Mouse (Mus musculus) intestine, postnatal 0 days (tissue): ENCODE measurements around the gene Lrrc4c. TPM values are rescaled to one million over a fixed set of nuclear protein-coding genes. Genes with fewer than 3 reads are reported as not detected.

ENCODE experiments used
- ATAC-seq: fragments of 200-750 bp; cut with Nextera tagmentation; 2 replicates; pipeline ENCODE4 v1.8.0; 2017; ENCODE audit warnings: mild to moderate bottlenecking, moderate TSS enrichment, moderate library complexity
- H3K27ac ChIP-seq: fragments of 300-500 bp; sonication (generic); 2 replicates; pipeline ENCODE4 v1.5.1; 2014; ENCODE audit warnings: mild to moderate bottlenecking, low read depth, low read length, moderate library complexity
- H3K27me3 ChIP-seq: fragments of 300-500 bp; sonication (generic); replicated peaks from 2 replicates; pipeline ENCODE4 v1.6.1; 2014; ENCODE audit warnings: low read length, mixed read lengths; ENCODE audit not compliant: control insufficient read depth, insufficient read depth
- H3K36me3 ChIP-seq: fragments of 300-500 bp; sonication (generic); 2 replicates; pipeline ENCODE4 v1.6.1; 2014; ENCODE audit warnings: mild to moderate bottlenecking, moderate library complexity; ENCODE audit not compliant: control insufficient read depth, insufficient read depth
- H3K4me1 ChIP-seq: fragments of 300-500 bp; sonication (generic); replicated peaks from 2 replicates; pipeline ENCODE4 v1.6.1; 2014; ENCODE audit warnings: antibody characterized with exemption, low read length, mixed read lengths; ENCODE audit not compliant: control insufficient read depth, insufficient read depth
- H3K4me2 ChIP-seq: fragments of 300-500 bp; sonication (generic); replicated peaks from 2 replicates; pipeline ENCODE4 v1.6.1; 2014; ENCODE audit warnings: low read depth, mild to moderate bottlenecking, moderate library complexity
- H3K4me3 ChIP-seq: fragments of 300-500 bp; sonication (generic); 2 replicates; pipeline ENCODE4 v1.5.1; 2014; ENCODE audit warnings: low read depth, low read length
- H3K9ac ChIP-seq: fragments of 300-500 bp; sonication (generic); 2 replicates; pipeline ENCODE4 v1.6.1; 2014; ENCODE audit warnings: mild to moderate bottlenecking, low read depth, low read length
- H3K9me3 ChIP-seq: fragments of 300-500 bp; sonication (generic); 2 replicates; pipeline ENCODE4 v1.6.1; 2016; ENCODE audit warnings: mixed run types; ENCODE audit not compliant: control insufficient read depth
- CTCF ChIP-seq: sonication (generic); IDR thresholded peaks from 2 replicates; pipeline ENCODE4 v1.5.1; 2016; ENCODE audit warnings: low read depth, mild to moderate bottlenecking, control low read depth, antibody characterized with exemption, moderate library complexity
- WGBS: fragments of 180-500 bp; shearing (Covaris S2); extraction: QIAGEN DNeasy Blood & Tissue Kit; methylation state at CpG from one replicate; pipeline ENCODE4 v1.1.7; 2014; 5-methylcytosine and 5-hydroxymethylcytosine counted together
- polyA plus RNA-seq: library from polyadenylated mRNA; unstranded; fragments of >200 nt; fragmentation: Nextera tagmentation; extraction: Ambion mirVana; gene quantifications from 2 replicates; pipeline ENCODE4 v1.2.1, GENCODE M21; 2015

The Lrrc4c gene
- polyA plus RNA-seq, 1 experiment from 2014 or later, result 1.2 TPM

DNA sequence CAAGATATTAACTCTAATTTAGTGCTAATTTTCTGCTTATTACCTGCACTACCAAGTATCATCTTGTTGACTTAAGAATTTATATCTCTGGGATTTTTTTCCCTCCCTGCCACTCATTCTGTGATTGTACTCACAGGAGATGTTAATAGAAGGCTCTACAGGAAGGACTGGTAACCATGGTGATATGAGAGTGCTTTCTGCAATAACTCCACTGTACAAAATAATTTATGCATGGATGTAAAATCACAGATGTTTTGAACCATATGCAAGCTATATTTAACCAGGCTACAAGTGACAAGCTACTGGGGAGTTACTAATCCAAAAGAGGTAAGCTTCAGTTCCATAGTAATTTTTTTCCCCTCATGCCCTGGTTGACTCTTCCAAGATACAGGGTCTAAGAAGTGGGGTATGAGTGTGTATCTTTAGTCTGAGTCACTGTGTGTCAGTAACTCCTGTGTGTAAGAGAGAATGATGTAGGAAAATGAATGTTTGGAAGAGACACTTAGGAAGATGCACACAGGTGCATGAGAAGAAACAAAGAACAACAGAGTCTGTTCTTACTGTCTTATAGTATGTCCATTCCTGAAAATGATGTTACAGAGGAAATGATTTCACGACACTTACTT, 83.3 kb downstream of the Lrrc4c start:
- Histone ChIP-seq H3K4me2 (no peak overlapping the region), H3K27me3 (no peaks in the 10 kb centered on the region), H3K4me3 (no peak overlapping the region), H3K36me3 (no peaks in the 10 kb centered on the region), H3K27ac (no peak overlapping the region), H3K9me3 (no peaks in the 10 kb centered on the region), H3K4me1 (no peaks in the 10 kb centered on the region), H3K9ac (no peak overlapping the region)
- TF ChIP-seq CTCF, result no peak
- 82% methylated on average over 1 of the region's 1 CpGs for WGBS
- no peak for ATAC-seq

DNA sequence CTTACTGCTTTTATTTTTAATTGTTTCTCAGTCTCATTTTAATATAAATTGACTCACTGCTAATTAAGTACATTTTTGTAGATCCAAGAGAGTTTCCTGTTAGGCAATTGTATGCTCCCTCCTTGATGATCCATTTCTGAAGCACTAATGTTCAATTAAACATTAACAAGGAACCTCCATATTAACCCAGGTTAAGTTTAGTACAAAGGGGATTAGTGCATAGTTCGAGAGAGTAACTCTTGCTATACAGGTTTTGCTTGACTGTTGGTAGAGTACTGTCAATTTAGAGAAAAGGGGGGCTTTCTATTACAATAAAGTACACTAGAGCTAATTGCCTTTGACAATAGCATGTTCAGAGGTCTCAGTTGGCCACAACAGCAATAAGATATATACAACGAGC, 84.5 kb downstream of the Lrrc4c start:
- Histone ChIP-seq H3K4me2 (no peak overlapping the region), H3K36me3 (no peaks in the 10 kb centered on the region), H3K9me3 (no peaks in the 10 kb centered on the region), H3K4me3 (no peak overlapping the region), H3K9ac (no peak overlapping the region), H3K4me1 (no peaks in the 10 kb centered on the region), H3K27ac (no peak overlapping the region), H3K27me3 (no peaks in the 10 kb centered on the region)
- WGBS, result 35% methylated on average over 2 of the region's 2 CpGs
- ATAC-seq, result no peak
- TF ChIP-seq CTCF, result no peak

DNA sequence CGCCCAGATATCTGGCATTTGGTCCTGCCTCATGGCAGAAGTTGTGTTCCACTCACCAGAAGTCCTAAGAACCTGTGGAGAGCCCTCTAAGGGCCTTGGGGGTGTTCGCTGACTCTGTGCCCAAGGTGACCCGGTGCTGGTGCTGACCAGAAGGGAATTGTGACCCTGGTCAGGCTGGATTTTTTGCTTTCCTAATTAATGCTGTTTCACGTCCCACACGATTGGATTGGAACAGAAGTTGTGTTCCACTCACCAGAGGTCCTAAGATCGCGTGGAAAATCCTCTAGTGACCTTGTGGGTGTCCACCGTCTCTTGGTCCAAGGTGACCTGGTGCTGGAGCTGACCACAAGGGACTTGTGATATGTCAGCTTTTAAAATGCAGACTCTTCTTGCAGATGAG, 88.9 kb downstream of the Lrrc4c start:
- H3K27ac ChIP-seq, result no peak overlapping the region
- no peaks in the 10 kb centered on the region for H3K4me1 ChIP-seq
- no peak overlapping the region for H3K4me2 ChIP-seq
- H3K4me3 ChIP-seq, result no peak overlapping the region
- WGBS, result 90% methylated on average over 8 of the region's 8 CpGs
- H3K9me3 ChIP-seq, result no peaks in the 10 kb centered on the region
- TF ChIP-seq CTCF, result no peak
- no peaks in the 10 kb centered on the region for H3K27me3 ChIP-seq
- ATAC-seq, result no peak
- no peak overlapping the region for H3K9ac ChIP-seq
- H3K36me3 ChIP-seq, result no peaks in the 10 kb centered on the region

DNA sequence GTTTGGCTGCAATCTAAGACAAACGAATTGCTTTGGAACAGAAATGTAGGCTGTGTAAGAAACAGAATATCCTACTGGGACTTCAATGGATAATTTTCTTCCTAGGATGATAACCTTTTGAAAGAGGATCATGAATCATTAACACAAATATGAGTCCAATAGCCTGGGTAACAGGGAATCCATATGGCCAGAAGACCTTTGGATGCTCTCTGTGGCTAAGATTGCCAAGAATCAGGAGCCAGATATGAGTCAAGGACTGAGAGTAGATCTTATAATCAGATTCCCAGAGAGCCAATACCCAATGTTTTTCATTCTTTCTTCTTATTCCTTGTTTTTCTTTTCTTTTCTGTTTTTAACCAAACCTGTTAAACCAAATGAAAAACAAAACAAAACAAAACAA, 93.2 kb downstream of the Lrrc4c start:
- H3K9ac ChIP-seq, result no peak overlapping the region
- ATAC-seq, result no peak
- H3K4me3 ChIP-seq, result no peak overlapping the region
- H3K9me3 ChIP-seq, result no peaks in the 10 kb centered on the region
- H3K4me2 ChIP-seq, result no peak overlapping the region
- 89% methylated on average over 1 of the region's 1 CpGs for WGBS
- no peaks in the 10 kb centered on the region for H3K36me3 ChIP-seq
- H3K27ac ChIP-seq, result no peak overlapping the region
- TF ChIP-seq CTCF, result no peak
- no peaks in the 10 kb centered on the region for H3K27me3 ChIP-seq
- no peaks in the 10 kb centered on the region for H3K4me1 ChIP-seq

DNA sequence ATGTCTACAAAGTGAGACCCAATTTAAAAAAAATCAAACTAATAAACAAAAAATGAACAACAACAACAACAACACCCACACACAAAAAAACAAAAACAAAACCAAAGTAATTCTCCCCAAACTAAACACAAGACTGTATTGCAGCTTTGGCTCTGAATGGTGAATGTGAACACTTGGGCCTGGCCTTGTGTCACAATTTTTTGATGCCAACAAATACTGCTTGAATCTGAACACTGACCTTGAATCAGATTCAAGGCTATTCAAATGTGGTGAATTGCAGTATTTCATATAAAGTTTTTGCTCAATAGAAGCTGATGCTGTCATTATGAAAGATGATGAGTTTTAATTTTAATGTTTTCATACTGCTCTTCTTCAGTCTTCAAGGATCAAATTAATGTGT, 143.6 kb downstream of the Lrrc4c start:
- no peaks in the 10 kb centered on the region for H3K36me3 ChIP-seq
- no peak for ATAC-seq
- no peaks in the 10 kb centered on the region for H3K4me1 ChIP-seq
- no peak overlapping the region for H3K4me3 ChIP-seq
- TF ChIP-seq CTCF, result no peak
- H3K9me3 ChIP-seq, result no peaks in the 10 kb centered on the region
- no peak overlapping the region for H3K9ac ChIP-seq
- H3K27ac ChIP-seq, result no peak overlapping the region
- H3K4me2 ChIP-seq, result no peak overlapping the region
- no peaks in the 10 kb centered on the region for H3K27me3 ChIP-seq

DNA sequence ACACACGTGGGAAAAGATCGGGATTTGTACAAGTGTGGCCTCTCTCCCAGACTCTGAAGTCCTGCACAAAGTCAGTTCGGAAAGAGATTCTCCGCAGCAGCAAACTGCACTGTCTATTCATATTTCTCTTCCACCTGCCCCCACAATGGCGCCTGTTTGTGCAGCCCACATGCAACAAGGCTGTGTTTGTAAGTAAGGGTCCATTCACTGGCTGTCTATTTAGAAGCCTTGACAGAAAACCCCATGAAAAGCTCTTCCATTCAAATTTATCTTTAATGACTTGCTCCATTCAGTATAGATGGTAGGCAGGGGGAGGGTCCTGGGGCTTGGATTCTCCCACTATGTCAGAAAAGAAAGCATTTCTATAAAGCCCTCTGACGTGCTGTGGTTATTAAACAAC, 157.7 kb downstream of the Lrrc4c start:
- no peak for ATAC-seq
- Histone ChIP-seq H3K4me2 (no peak overlapping the region), H3K27me3 (no peaks in the 10 kb centered on the region), H3K36me3 (no peaks in the 10 kb centered on the region), H3K27ac (no peak overlapping the region), H3K4me3 (no peak overlapping the region), H3K9me3 (no peaks in the 10 kb centered on the region), H3K4me1 (no peaks in the 10 kb centered on the region), H3K9ac (no peak overlapping the region)
- 82% methylated on average over 6 of the region's 6 CpGs for WGBS
- TF ChIP-seq CTCF, result no peak
